Mouse (Mus musculus): ENCODE results near the gene Tsen54. TPM values are rescaled to one million over a fixed set of nuclear protein-coding genes. Genes with fewer than 3 reads are reported as not detected.

The Tsen54 gene
- total RNA-seq, 1 experiment = 63.6 TPM

DNA sequence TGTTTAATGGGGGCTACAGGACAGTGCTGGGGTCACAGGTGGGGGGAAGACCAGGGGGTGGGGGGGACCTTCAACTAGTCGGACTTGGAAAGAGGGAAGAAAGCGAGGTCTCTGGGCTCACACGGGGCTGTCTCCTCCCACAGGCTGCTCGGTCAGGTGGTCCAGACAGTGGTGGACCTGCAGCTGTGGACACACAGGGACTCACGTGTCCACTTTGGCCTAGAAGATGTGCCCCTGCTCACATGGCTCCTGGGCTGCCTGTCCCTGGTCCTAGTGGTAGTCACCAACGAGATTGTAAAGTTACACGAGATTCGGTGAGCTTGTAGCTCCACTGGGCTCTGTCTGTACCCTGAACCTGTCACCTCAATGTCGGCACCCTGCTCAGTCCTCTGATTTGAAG, 16.9 kb upstream of the Tsen54 start:
- TF ChIP-seq HCFC1 (IDR thresholded peaks at IDR 0.05; ENCODE audit: borderline replicate concordance, insufficient read depth, low read length) (no peak), MAFK (IDR thresholded peaks at IDR 0.05; ENCODE audit: insufficient read depth, low read depth, low read length) (no peak), ZC3H11A (IDR thresholded peaks at IDR 0.05; ENCODE audit: borderline replicate concordance, low read depth, low read length) (no peak), CHD2 (IDR thresholded peaks at IDR 0.05; ENCODE audit: low read depth, low read length) (no peak), ZNF384 (IDR thresholded peaks at IDR 0.05; ENCODE audit: low read depth, low read length) (no peak)
- H3K4me1 ChIP-seq (ENCODE audit: control insufficient read depth in 2 of 2, insufficient read depth in 2 of 2, low read length in 2 of 2, poor library complexity in 1 of 2) = peaks cover 0 to 2% of the 10 kb centered on the region in 2 experiments; a peak in 1 of 4 replicates
- H3K9me3 ChIP-seq (ENCODE audit: control insufficient read depth, insufficient read depth, low read depth, low read length) = no peaks in the 10 kb centered on the region
- no peak overlapping the region for H3K9ac ChIP-seq (ENCODE audit: insufficient read depth, low read depth, low read length, poor library complexity, severe bottlenecking)
- no peak overlapping the region for H3K27ac ChIP-seq (ENCODE audit: insufficient read depth, low read depth, low read length, poor library complexity, severe bottlenecking)
- DNase-seq (ENCODE audit: low read depth, low spot score) = no peak
- no peak overlapping the region for H3K4me3 ChIP-seq (ENCODE audit: insufficient read depth in 1 of 2, low read depth in 1 of 2, low read length in 2 of 2, poor library complexity in 1 of 2, severe bottlenecking in 1 of 2)
- peaks cover 50% of the 10 kb centered on the region for H3K36me3 ChIP-seq (ENCODE audit: control insufficient read depth, insufficient read depth, low read length, poor library complexity, severe bottlenecking)
- in situ Hi-C loops (cut with MboI; ENCODE audit: low sequenced_read_pairs in 2 of 2, unreplicated experiment in 2 of 2) = no loop called here

DNA sequence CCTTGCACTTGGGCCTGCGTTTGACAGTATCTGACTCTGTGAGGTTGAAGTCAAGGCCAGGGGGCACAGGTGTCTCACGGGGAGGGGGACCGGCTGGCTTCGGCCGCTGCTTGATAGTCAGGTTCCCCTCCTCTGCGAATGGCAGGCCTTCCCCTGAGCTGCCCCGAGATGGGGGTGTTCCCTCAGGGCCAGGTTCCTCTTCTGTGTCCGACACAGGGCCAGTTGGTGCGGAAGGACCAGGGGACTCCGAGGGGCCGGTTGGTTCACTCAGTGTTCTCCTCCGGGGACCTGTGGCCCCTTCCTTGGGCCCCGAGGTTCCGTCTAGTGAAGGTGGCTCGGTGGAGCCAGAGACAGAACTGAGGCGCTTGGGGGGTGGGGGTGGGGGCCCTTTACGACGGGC, 13.5 kb upstream of the Tsen54 start:
- Histone ChIP-seq H3K9me3 (ENCODE audit: control insufficient read depth, insufficient read depth, low read depth, low read length) (no peaks in the 10 kb centered on the region), H3K27ac (ENCODE audit: insufficient read depth, low read depth, low read length, poor library complexity, severe bottlenecking) (no peak overlapping the region), H3K4me1 (ENCODE audit: control insufficient read depth in 2 of 2, insufficient read depth in 2 of 2, low read length in 2 of 2, poor library complexity in 1 of 2) (no peaks in the 10 kb centered on the region), H3K9ac (ENCODE audit: insufficient read depth, low read depth, low read length, poor library complexity, severe bottlenecking) (no peak overlapping the region), H3K36me3 (ENCODE audit: control insufficient read depth, insufficient read depth, low read length, poor library complexity, severe bottlenecking) (peaks cover 47% of the 10 kb centered on the region), H3K4me3 (ENCODE audit: insufficient read depth in 1 of 2, low read depth in 1 of 2, low read length in 2 of 2, poor library complexity in 1 of 2, severe bottlenecking in 1 of 2) (no peak overlapping the region)
- in situ Hi-C loops (cut with MboI; ENCODE audit: low sequenced_read_pairs in 2 of 2, unreplicated experiment in 2 of 2) = no loop called here
- TF ChIP-seq ZNF384 (IDR thresholded peaks at IDR 0.05; ENCODE audit: low read depth, low read length) (no peak), HCFC1 (IDR thresholded peaks at IDR 0.05; ENCODE audit: borderline replicate concordance, insufficient read depth, low read length) (no peak), ZC3H11A (IDR thresholded peaks at IDR 0.05; ENCODE audit: borderline replicate concordance, low read depth, low read length) (no peak), MAFK (IDR thresholded peaks at IDR 0.05; ENCODE audit: insufficient read depth, low read depth, low read length) (no peak), CHD2 (IDR thresholded peaks at IDR 0.05; ENCODE audit: low read depth, low read length) (no peak)
- no peak for DNase-seq (ENCODE audit: low read depth, low spot score)

DNA sequence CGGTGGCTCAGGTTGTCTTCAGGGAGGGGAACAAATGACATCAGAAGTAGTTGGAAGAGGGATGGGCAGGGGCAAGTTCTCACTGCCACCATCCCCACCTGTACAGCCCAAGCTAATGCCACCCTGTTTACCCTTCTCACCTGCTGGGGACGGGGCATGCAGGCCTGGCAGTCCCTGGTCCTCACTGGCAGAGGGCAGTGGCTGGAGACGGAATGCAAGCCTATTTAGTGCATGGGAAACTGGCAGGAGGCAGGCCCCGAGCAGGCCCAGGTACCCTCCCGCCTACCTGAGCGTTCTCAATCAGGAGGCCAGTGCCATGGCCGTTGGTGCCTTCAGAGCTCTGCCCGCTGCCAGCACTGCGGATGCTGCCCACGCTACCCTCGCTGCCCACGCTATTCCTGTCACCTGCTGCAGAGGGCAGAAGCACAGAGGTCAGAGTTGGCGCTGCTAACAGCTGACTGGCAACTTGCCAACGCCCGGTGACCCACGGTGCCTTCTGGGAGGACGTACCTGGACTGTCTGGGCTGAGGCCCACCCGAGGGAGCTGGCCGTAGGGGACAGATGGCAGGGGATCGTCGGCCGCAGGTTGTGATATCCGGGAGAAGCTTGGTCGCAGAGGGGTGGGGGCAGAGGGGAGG, 11.3 kb upstream of the Tsen54 start:
- Histone ChIP-seq H3K9ac (ENCODE audit: insufficient read depth, low read depth, low read length, poor library complexity, severe bottlenecking) (no peak overlapping the region), H3K9me3 (ENCODE audit: control insufficient read depth, insufficient read depth, low read depth, low read length) (no peaks in the 10 kb centered on the region), H3K4me1 (ENCODE audit: control insufficient read depth in 2 of 2, insufficient read depth in 2 of 2, low read length in 2 of 2, poor library complexity in 1 of 2) (peaks cover 0 to 3% of the 10 kb centered on the region in 2 experiments; a peak in 1 of 4 replicates), H3K36me3 (ENCODE audit: control insufficient read depth, insufficient read depth, low read length, poor library complexity, severe bottlenecking) (peaks cover 44% of the 10 kb centered on the region), H3K4me3 (ENCODE audit: insufficient read depth in 1 of 2, low read depth in 1 of 2, low read length in 2 of 2, poor library complexity in 1 of 2, severe bottlenecking in 1 of 2) (no peak overlapping the region), H3K27ac (ENCODE audit: insufficient read depth, low read depth, low read length, poor library complexity, severe bottlenecking) (no peak overlapping the region)
- in situ Hi-C loops (cut with MboI; ENCODE audit: low sequenced_read_pairs in 2 of 2, unreplicated experiment in 2 of 2) = no loop called here
- TF ChIP-seq HCFC1 (IDR thresholded peaks at IDR 0.05; ENCODE audit: borderline replicate concordance, insufficient read depth, low read length) = no peak
- no peak for TF ChIP-seq CHD2 (IDR thresholded peaks at IDR 0.05; ENCODE audit: low read depth, low read length)
- TF ChIP-seq ZC3H11A (IDR thresholded peaks at IDR 0.05; ENCODE audit: borderline replicate concordance, low read depth, low read length) = no peak
- no peak for TF ChIP-seq ZNF384 (IDR thresholded peaks at IDR 0.05; ENCODE audit: low read depth, low read length)
- TF ChIP-seq MAFK (IDR thresholded peaks at IDR 0.05; ENCODE audit: insufficient read depth, low read depth, low read length) = no peak
- no peak for DNase-seq (ENCODE audit: low read depth, low spot score)

DNA sequence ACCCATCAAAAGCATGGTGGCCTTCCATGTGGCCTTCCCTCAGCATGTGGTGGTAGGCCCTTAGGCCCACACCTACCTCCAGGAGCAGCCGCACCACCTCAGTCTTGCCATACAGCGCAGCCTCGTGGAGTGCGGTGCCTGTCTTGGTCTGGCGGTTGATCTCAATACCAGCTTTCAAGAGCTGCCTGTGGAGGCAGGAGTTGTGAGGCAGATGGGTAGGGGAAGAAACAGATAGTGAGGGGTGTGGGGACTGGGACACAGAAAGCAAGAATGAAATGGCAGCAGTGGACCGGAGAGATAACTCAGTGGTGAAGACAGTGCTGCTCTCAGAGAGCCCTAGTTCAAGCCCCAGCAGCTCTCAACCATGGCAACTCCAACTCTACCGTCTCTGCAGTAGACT, 9.5 kb upstream of the Tsen54 start:
- no peak for TF ChIP-seq MAFK (IDR thresholded peaks at IDR 0.05; ENCODE audit: insufficient read depth, low read depth, low read length)
- TF ChIP-seq ZNF384 (IDR thresholded peaks at IDR 0.05; ENCODE audit: low read depth, low read length) = no peak
- no peak for TF ChIP-seq ZC3H11A (IDR thresholded peaks at IDR 0.05; ENCODE audit: borderline replicate concordance, low read depth, low read length)
- TF ChIP-seq CHD2 (IDR thresholded peaks at IDR 0.05; ENCODE audit: low read depth, low read length) = no peak
- no peak for TF ChIP-seq HCFC1 (IDR thresholded peaks at IDR 0.05; ENCODE audit: borderline replicate concordance, insufficient read depth, low read length)
- no peak overlapping the region for H3K9ac ChIP-seq (ENCODE audit: insufficient read depth, low read depth, low read length, poor library complexity, severe bottlenecking)
- DNase-seq (ENCODE audit: low read depth, low spot score) = no peak
- no peaks in the 10 kb centered on the region for H3K9me3 ChIP-seq (ENCODE audit: control insufficient read depth, insufficient read depth, low read depth, low read length)
- in situ Hi-C loops (cut with MboI; ENCODE audit: low sequenced_read_pairs in 2 of 2, unreplicated experiment in 2 of 2) = no loop called here
- no peak overlapping the region for H3K4me3 ChIP-seq (ENCODE audit: insufficient read depth in 1 of 2, low read depth in 1 of 2, low read length in 2 of 2, poor library complexity in 1 of 2, severe bottlenecking in 1 of 2)
- peaks cover 3 to 20% of the 10 kb centered on the region in 2 experiments; a peak in 2 of 4 replicates for H3K4me1 ChIP-seq (ENCODE audit: control insufficient read depth in 2 of 2, insufficient read depth in 2 of 2, low read length in 2 of 2, poor library complexity in 1 of 2)
- H3K36me3 ChIP-seq (ENCODE audit: control insufficient read depth, insufficient read depth, low read length, poor library complexity, severe bottlenecking) = peaks cover 32% of the 10 kb centered on the region; the same call in 1 of the 2 replicates
- no peak overlapping the region for H3K27ac ChIP-seq (ENCODE audit: insufficient read depth, low read depth, low read length, poor library complexity, severe bottlenecking)

Data from ES-E14 (cell line).